Mouse (Mus musculus) bone marrow, adult 2 months (tissue): ENCODE measurements around the gene Eva1a.

ENCODE experiments used
- CTCF ChIP-seq: fragments of 200-500 bp; IDR thresholded peaks from 2 replicates; pipeline ENCODE4 v1.5.1; 2011; ENCODE audit warnings: low read length, control low read depth; ENCODE audit not compliant: control insufficient read depth, insufficient read depth
- POLR2A ChIP-seq: fragments of 200-500 bp; IDR thresholded peaks from 2 replicates; pipeline ENCODE4 v1.6.1; 2011; ENCODE audit warnings: low read depth, mild to moderate bottlenecking, control low read depth, low read length, borderline replicate concordance; ENCODE audit not compliant: control insufficient read depth

DNA sequence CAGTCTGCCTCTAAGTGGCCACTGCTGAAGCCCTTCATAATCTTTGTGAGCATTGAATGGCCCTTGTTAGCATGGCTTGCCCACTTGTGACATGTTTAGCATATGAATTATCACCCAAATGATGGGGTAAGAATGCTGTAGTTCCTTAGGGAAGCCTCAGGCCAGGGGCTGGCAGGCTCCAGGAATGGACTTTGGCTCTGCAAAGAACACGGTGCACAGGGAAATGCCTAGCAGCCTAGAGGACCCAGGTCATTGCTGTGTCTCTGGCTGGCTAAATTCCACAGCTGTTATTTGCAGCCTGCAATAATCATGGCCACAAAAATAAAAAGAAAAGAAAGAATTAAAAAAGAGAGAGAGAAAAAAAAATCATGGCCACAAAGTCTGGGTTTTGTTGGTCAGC lies 28.5 kb upstream of the Eva1a start:
- TF ChIP-seq POLR2A, result no peak
- TF ChIP-seq CTCF, result no peak
